Mouse (Mus musculus) spleen, postnatal 10 days (tissue): Measurements from ENCODE around the gene Rasgrp2.
A peak's percentile ranks its signal among the peaks of the same experiment; 100 is the strongest.

Source experiments
- DNase-seq, 2 experiments: peaks; one replicate each; pipeline ENCODE4 v3.0.0; 2021 to 2022; ENCODE audit warnings: low spot score in 2 of 2

Rasgrp2 gene

GRCm38 (mm10) chr19:6382323-6382924, 16.7 kb upstream of the Rasgrp2 start:
- no peak for DNase-seq

GRCm38 (mm10) chr19:6383470-6383869, 15.7 kb upstream of the Rasgrp2 start:
- DNase-seq: peak in 1 of 2 experiments; percentile 23

GRCm38 (mm10) chr19:6384128-6384527, 15.0 kb upstream of the Rasgrp2 start, which contains the start of gene Pygm:
Gene Pygm, plus strand, starts transcription at chr19:6384399.
- peak in 1 of 2 experiments; percentile 48 for DNase-seq

- DNase-seq: peak in 1 of 2 experiments; percentile 12
Measured at GRCm38 (mm10) chr19:6384954-6385353, 14.2 kb upstream of the Rasgrp2 start.

- DNase-seq: no peak
Measured at GRCm38 (mm10) chr19:6385419-6385818, 13.7 kb upstream of the Rasgrp2 start.

GRCm38 (mm10) chr19:6385821-6386220, 13.3 kb upstream of the Rasgrp2 start:
- no peak for DNase-seq

- DNase-seq: no peak
Measured at GRCm38 (mm10) chr19:6386234-6386633, 12.9 kb upstream of the Rasgrp2 start.

- DNase-seq: peak in 1 of 2 experiments; percentile 21
Measured at GRCm38 (mm10) chr19:6388006-6388405, 11.1 kb upstream of the Rasgrp2 start.

GRCm38 (mm10) chr19:6389803-6390202, 9.3 kb upstream of the Rasgrp2 start:
- peak in 1 of 2 experiments; percentile 63 for DNase-seq

- no peak for DNase-seq
Measured at GRCm38 (mm10) chr19:6390251-6390650, 8.9 kb upstream of the Rasgrp2 start.

GRCm38 (mm10) chr19:6392743-6393393, 6.3 kb upstream of the Rasgrp2 start:
- DNase-seq: peak in 1 of 2 experiments; percentile 59

GRCm38 (mm10) chr19:6393637-6394036, 5.5 kb upstream of the Rasgrp2 start:
- DNase-seq: no peak

- DNase-seq: no peak
Measured at GRCm38 (mm10) chr19:6396237-6396636, 2.9 kb upstream of the Rasgrp2 start.

- peak in 1 of 2 experiments; percentile 37 for DNase-seq
Measured at GRCm38 (mm10) chr19:6397582-6398249, 1.4 kb upstream of the Rasgrp2 start.

- peak; percentile 69 to 84 for DNase-seq
Measured at GRCm38 (mm10) chr19:6398447-6399284, 474 bp upstream of the Rasgrp2 start.

- peak in 1 of 2 experiments; percentile 60 for DNase-seq
Measured at GRCm38 (mm10) chr19:6400096-6401086, 1.3 kb downstream of the Rasgrp2 start.

- peak; percentile 83 to 88 for DNase-seq
Measured at GRCm38 (mm10) chr19:6401131-6401815, 2.1 kb downstream of the Rasgrp2 start.

GRCm38 (mm10) chr19:6401951-6402350, 2.8 kb downstream of the Rasgrp2 start:
- DNase-seq: no peak

- DNase-seq: no peak
Measured at GRCm38 (mm10) chr19:6403869-6404268, 4.7 kb downstream of the Rasgrp2 start.

GRCm38 (mm10) chr19:6405433-6405832, 6.3 kb downstream of the Rasgrp2 start:
- DNase-seq: no peak
